Mouse (Mus musculus) liver, embryonic 12.5 days (tissue): Measurements from ENCODE around the gene Cd86. TPM values are rescaled to one million over a fixed set of nuclear protein-coding genes. Genes with fewer than 3 reads are reported as not detected.

Experiments used
- ATAC-seq: fragments of 200-750 bp; cut with Nextera tagmentation; 2 replicates; pipeline ENCODE4 v1.8.0; 2017; ENCODE audit warnings: moderate number of reproducible peaks, mild to moderate bottlenecking, moderate library complexity
- H3K27ac ChIP-seq: fragments of 300-500 bp; sonication (generic); 2 replicates; pipeline ENCODE4 v1.5.1; 2016; ENCODE audit warnings: mild to moderate bottlenecking
- H3K27me3 ChIP-seq: fragments of 300-500 bp; sonication (generic); replicated peaks from 2 replicates; pipeline ENCODE4 v1.6.1; 2016; ENCODE audit warnings: mild to moderate bottlenecking, moderate library complexity
- H3K36me3 ChIP-seq: fragments of 300-500 bp; sonication (generic); 2 replicates; pipeline ENCODE4 v1.6.1; 2016; ENCODE audit warnings: mild to moderate bottlenecking, moderate library complexity
- H3K4me1 ChIP-seq: fragments of 300-500 bp; sonication (generic); 2 replicates; pipeline ENCODE4 v1.6.1; 2016
- H3K4me2 ChIP-seq: fragments of 300-500 bp; sonication (generic); 2 replicates; pipeline ENCODE4 v1.6.1; 2016; ENCODE audit warnings: mild to moderate bottlenecking, moderate library complexity
- H3K4me3 ChIP-seq: fragments of 300-500 bp; sonication (generic); 2 replicates; pipeline ENCODE4 v1.5.1; 2016; ENCODE audit warnings: mild to moderate bottlenecking, moderate library complexity
- H3K9ac ChIP-seq: fragments of 300-500 bp; sonication (generic); 2 replicates; pipeline ENCODE4 v1.6.1; 2016; ENCODE audit warnings: mild to moderate bottlenecking, moderate library complexity
- H3K9me3 ChIP-seq: fragments of 300-500 bp; sonication (generic); replicated peaks from 2 replicates; pipeline ENCODE4 v1.6.1; 2016; ENCODE audit warnings: mild to moderate bottlenecking, moderate library complexity
- WGBS: fragments of 180-500 bp; shearing (Covaris S2); methylation state at CpG from one replicate; pipeline ENCODE4 v1.1.7; 2016; ENCODE audit not compliant: insufficient replicate concordance; 5-methylcytosine and 5-hydroxymethylcytosine counted together
- polyA plus RNA-seq: library from polyadenylated mRNA; unstranded; fragments of >200 nt; fragmentation: Nextera tagmentation; extraction: Ambion mirVana; gene quantifications from 2 replicates; pipeline ENCODE4 v1.2.1, GENCODE M21; 2016

Cd86 gene
- polyA plus RNA-seq, 1 experiment from 2014 or later: 4.3 TPM

- Histone ChIP-seq H3K9ac (no peak overlapping the region), H3K27ac (no peak overlapping the region), H3K27me3 (no peaks in the 10 kb centered on the region), H3K4me1 (peaks cover 10% of the 10 kb centered on the region), H3K4me2 (no peak overlapping the region), H3K9me3 (no peaks in the 10 kb centered on the region), H3K36me3 (no peaks in the 10 kb centered on the region), H3K4me3 (no peak overlapping the region)
- WGBS: 69% methylated on average over 5 of the region's 5 CpGs
- ATAC-seq: no peak
These were observed 34.3 kb downstream of the Cd86 start for GRCm38 (mm10) chr16:36631607-36632006.

- Histone ChIP-seq H3K4me2 (no peak overlapping the region), H3K4me1 (peaks cover 13% of the 10 kb centered on the region), H3K27ac (no peak overlapping the region), H3K36me3 (no peaks in the 10 kb centered on the region), H3K9me3 (no peaks in the 10 kb centered on the region), H3K27me3 (no peaks in the 10 kb centered on the region), H3K4me3 (no peak overlapping the region), H3K9ac (no peak overlapping the region)
- WGBS: 74% methylated on average over 1 of the region's 1 CpGs
- ATAC-seq: no peak
These were observed 38.1 kb downstream of the Cd86 start for GRCm38 (mm10) chr16:36627740-36628139.

- Histone ChIP-seq H3K4me3 (no peak overlapping the region), H3K27me3 (no peaks in the 10 kb centered on the region), H3K9me3 (no peaks in the 10 kb centered on the region), H3K36me3 (no peaks in the 10 kb centered on the region), H3K27ac (no peak overlapping the region), H3K9ac (no peak overlapping the region), H3K4me1 (peaks cover 13% of the 10 kb centered on the region), H3K4me2 (no peak overlapping the region)
- ATAC-seq: peak; percentile 83
- WGBS: 50% methylated on average over 5 of the region's 5 CpGs
These were observed 39.2 kb downstream of the Cd86 start for GRCm38 (mm10) chr16:36626567-36627197.

GRCm38 (mm10) chr16:36625909-36626308, 40.0 kb downstream of the Cd86 start:
- Histone ChIP-seq H3K9me3 (no peaks in the 10 kb centered on the region), H3K27ac (no peak overlapping the region), H3K9ac (no peak overlapping the region), H3K36me3 (no peaks in the 10 kb centered on the region), H3K4me3 (no peak overlapping the region), H3K4me1 (peaks cover 13% of the 10 kb centered on the region), H3K4me2 (no peak overlapping the region), H3K27me3 (no peaks in the 10 kb centered on the region)
- WGBS: 76% methylated on average over 1 of the region's 1 CpGs
- ATAC-seq: no peak

GRCm38 (mm10) chr16:36622320-36622719, 43.6 kb downstream of the Cd86 start:
- H3K36me3 ChIP-seq: no peaks in the 10 kb centered on the region
- H3K9me3 ChIP-seq: no peaks in the 10 kb centered on the region
- H3K27ac ChIP-seq: no peak overlapping the region
- peaks cover 10% of the 10 kb centered on the region for H3K4me1 ChIP-seq
- WGBS: 65% methylated on average over 3 of the region's 3 CpGs
- H3K9ac ChIP-seq: no peak overlapping the region
- H3K27me3 ChIP-seq: no peaks in the 10 kb centered on the region
- no peak overlapping the region for H3K4me2 ChIP-seq
- H3K4me3 ChIP-seq: no peak overlapping the region
- ATAC-seq: no peak

GRCm38 (mm10) chr16:36621108-36621507, 44.8 kb downstream of the Cd86 start:
- no peak overlapping the region for H3K9ac ChIP-seq
- H3K4me3 ChIP-seq: no peak overlapping the region
- no peak for ATAC-seq
- no peaks in the 10 kb centered on the region for H3K27me3 ChIP-seq
- H3K9me3 ChIP-seq: no peaks in the 10 kb centered on the region
- H3K27ac ChIP-seq: no peak overlapping the region
- WGBS: 61% methylated on average over 3 of the region's 3 CpGs
- no peaks in the 10 kb centered on the region for H3K36me3 ChIP-seq
- H3K4me2 ChIP-seq: no peak overlapping the region
- H3K4me1 ChIP-seq: no peaks in the 10 kb centered on the region

GRCm38 (mm10) chr16:36613701-36614100, 52.2 kb downstream of the Cd86 start:
- Histone ChIP-seq H3K4me2 (no peak overlapping the region), H3K36me3 (no peaks in the 10 kb centered on the region), H3K27me3 (no peaks in the 10 kb centered on the region), H3K27ac (no peak overlapping the region), H3K4me3 (no peak overlapping the region), H3K4me1 (no peaks in the 10 kb centered on the region), H3K9me3 (no peaks in the 10 kb centered on the region), H3K9ac (no peak overlapping the region)
- no peak for ATAC-seq
- WGBS: 60% methylated on average over 2 of the region's 2 CpGs

- Histone ChIP-seq H3K4me2 (no peak overlapping the region), H3K4me1 (no peaks in the 10 kb centered on the region), H3K4me3 (no peak overlapping the region), H3K9me3 (no peaks in the 10 kb centered on the region), H3K27me3 (no peaks in the 10 kb centered on the region; the same call in 1 of the 2 replicates), H3K36me3 (no peaks in the 10 kb centered on the region), H3K9ac (no peak overlapping the region), H3K27ac (no peak overlapping the region)
- no peak for ATAC-seq
- 57% methylated on average over 3 of the region's 3 CpGs for WGBS
These were observed 63.2 kb downstream of the Cd86 start for GRCm38 (mm10) chr16:36602632-36603031.

GRCm38 (mm10) chr16:36598265-36598664, 67.6 kb downstream of the Cd86 start:
- ATAC-seq: no peak
- 64% methylated on average over 4 of the region's 4 CpGs for WGBS

GRCm38 (mm10) chr16:36596671-36597410, 69.0 kb downstream of the Cd86 start:
- 69% methylated on average over 10 of the region's 10 CpGs for WGBS
- no peak overlapping the region for H3K4me2 ChIP-seq

More at GRCm38 (mm10) chr16:36598265-36598664, 67.6 kb downstream of the Cd86 start:
- no peak overlapping the region for H3K27ac ChIP-seq
- H3K9me3 ChIP-seq: no peaks in the 10 kb centered on the region
- no peak overlapping the region for H3K9ac ChIP-seq
- H3K27me3 ChIP-seq: no peaks in the 10 kb centered on the region; the same call in 1 of the 2 replicates
- no peak overlapping the region for H3K4me2 ChIP-seq
- H3K4me3 ChIP-seq: no peak overlapping the region
- no peaks in the 10 kb centered on the region for H3K36me3 ChIP-seq
- no peaks in the 10 kb centered on the region for H3K4me1 ChIP-seq

GRCm38 (mm10) chr16:36589898-36590297, 76.0 kb downstream of the Cd86 start:
- no peak overlapping the region for H3K27ac ChIP-seq
- no peak overlapping the region for H3K4me2 ChIP-seq
- 48% methylated on average over 1 of the region's 1 CpGs for WGBS
- H3K4me1 ChIP-seq: no peaks in the 10 kb centered on the region
- H3K9me3 ChIP-seq: no peaks in the 10 kb centered on the region
- no peak overlapping the region for H3K4me3 ChIP-seq
- H3K9ac ChIP-seq: no peak overlapping the region
- no peaks in the 10 kb centered on the region for H3K36me3 ChIP-seq
- no peaks in the 10 kb centered on the region for H3K27me3 ChIP-seq
- ATAC-seq: no peak

More at GRCm38 (mm10) chr16:36596671-36597410, 69.0 kb downstream of the Cd86 start:
- no peak for ATAC-seq
- no peak overlapping the region for H3K27ac ChIP-seq
- no peak overlapping the region for H3K4me3 ChIP-seq
- H3K36me3 ChIP-seq: no peaks in the 10 kb centered on the region
- no peaks in the 10 kb centered on the region for H3K4me1 ChIP-seq
- no peak overlapping the region for H3K9ac ChIP-seq
- no peaks in the 10 kb centered on the region; the same call in 1 of the 2 replicates for H3K27me3 ChIP-seq
- no peaks in the 10 kb centered on the region for H3K9me3 ChIP-seq

GRCm38 (mm10) chr16:36587971-36588370, 77.9 kb downstream of the Cd86 start:
- no peaks in the 10 kb centered on the region for H3K36me3 ChIP-seq
- no peak overlapping the region for H3K27ac ChIP-seq
- ATAC-seq: no peak
- no peaks in the 10 kb centered on the region for H3K27me3 ChIP-seq
- WGBS: 20% methylated on average over 4 of the region's 4 CpGs
- H3K4me3 ChIP-seq: no peak overlapping the region
- H3K4me2 ChIP-seq: no peak overlapping the region
- H3K4me1 ChIP-seq: no peaks in the 10 kb centered on the region
- H3K9ac ChIP-seq: no peak overlapping the region
- no peaks in the 10 kb centered on the region for H3K9me3 ChIP-seq
